Mouse (Mus musculus): ENCODE data around the gene Ncapd2. TPM values are rescaled to one million over a fixed set of nuclear protein-coding genes. Genes with fewer than 3 reads are reported as not detected.
A peak's percentile ranks its signal among the peaks of the same experiment; 100 is the strongest.

Ncapd2 gene
- total and polyA plus RNA-seq, 3 experiments, result 79.6 to 301 (median 147) TPM

DNA sequence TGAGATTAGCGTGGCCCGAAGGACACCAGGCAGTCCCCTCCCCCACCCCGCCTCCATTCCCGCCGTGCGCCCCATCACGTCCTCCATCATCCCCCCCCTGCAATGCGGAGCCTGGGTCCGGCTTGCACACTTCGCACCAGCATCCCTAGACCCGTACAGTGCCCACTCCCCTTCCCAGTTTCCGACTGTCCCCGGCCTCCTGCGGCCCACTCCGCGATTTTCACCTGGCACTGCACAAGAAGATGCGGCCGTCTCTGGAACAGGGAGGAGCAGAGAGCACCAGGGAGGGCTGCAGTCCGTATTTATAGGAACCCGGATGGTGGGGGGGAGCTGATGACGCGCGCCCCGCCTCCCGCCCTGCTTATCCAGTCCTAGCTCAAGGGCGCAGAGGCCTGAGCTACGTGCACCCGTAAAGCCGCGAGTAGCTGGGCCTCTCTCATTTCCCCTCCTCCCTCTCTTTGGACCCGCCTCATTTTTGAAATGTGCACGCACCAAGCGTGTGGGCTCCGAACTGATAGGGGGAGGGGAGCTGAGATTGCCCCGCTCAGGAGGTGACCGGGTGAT is 26.1 kb downstream of the Ncapd2 start:
- TF ChIP-seq POLR2AphosphoS2 (IDR thresholded peaks at IDR 0.05; ENCODE audit: low read depth, low read length) (peak; percentile 99), IRF4 (IDR thresholded peaks at IDR 0.05; ENCODE audit: low read depth, low read length) (peak; percentile 69), CHD2 (IDR thresholded peaks at IDR 0.05; ENCODE audit: low read length) (peak; percentile 91), TBP (conservative IDR thresholded peaks at IDR 0.05; ENCODE audit: low read depth, low read length) (peak; percentile 97), POLR2A (IDR thresholded peaks at IDR 0.05; ENCODE audit: low read depth, low read length) (peak; percentile 100), SMC3 (IDR thresholded peaks at IDR 0.05; ENCODE audit: low read depth, low read length) (no peak), MEF2A (IDR thresholded peaks at IDR 0.05; ENCODE audit: borderline replicate concordance, low read depth, low read length) (peak; percentile 76), NRF1 (IDR thresholded peaks at IDR 0.05; ENCODE audit: low read depth, low read length) (peak; percentile 31; the same call in 1 of the 2 replicates), MAZ (IDR thresholded peaks at IDR 0.05; ENCODE audit: low read depth, low read length) (peak; percentile 93), MAX (IDR thresholded peaks at IDR 0.05; ENCODE audit: low read length) (peak; percentile 85), MXI1 (IDR thresholded peaks at IDR 0.05; ENCODE audit: low read depth, low read length) (peak; percentile 99), ZMIZ1 (IDR thresholded peaks at IDR 0.05; ENCODE audit: low read depth, low read length) (peak; percentile 100), BHLHE40 (IDR thresholded peaks at IDR 0.05; ENCODE audit: low read depth, low read length) (peak; percentile 87), EP300 (IDR thresholded peaks at IDR 0.05; ENCODE audit: low read length) (no peak), USF1 (IDR thresholded peaks at IDR 0.05; ENCODE audit: low read depth, low read length) (no peak), KAT2A (IDR thresholded peaks at IDR 0.05; ENCODE audit: insufficient replicate concordance, low read length) (0 out of 2 replicates have a peak, but pooled peaks have one; percentile 17), E2F4 (IDR thresholded peaks at IDR 0.05; ENCODE audit: insufficient replicate concordance, low read depth, low read length) (peak; percentile 22; the same call in 1 of the 2 replicates), ZC3H11A (IDR thresholded peaks at IDR 0.05; ENCODE audit: low read depth, low read length) (no peak), JUN (IDR thresholded peaks at IDR 0.05; ENCODE audit: insufficient read depth, low read depth, low read length) (no peak), ELF1 (IDR thresholded peaks at IDR 0.05; ENCODE audit: low read depth, low read length) (peak; percentile 69), MYC (IDR thresholded peaks at IDR 0.05; ENCODE audit: low read depth, low read length) (peak; percentile 90), ZKSCAN1 (IDR thresholded peaks at IDR 0.05; ENCODE audit: borderline replicate concordance, low read depth, low read length) (no peak), ETS1 (conservative IDR thresholded peaks at IDR 0.05; ENCODE audit: low read depth, low read length) (peak; percentile 43; the same call in 1 of the 2 replicates), JUND (conservative IDR thresholded peaks at IDR 0.05; ENCODE audit: low read depth, low read length) (no peak), PAX5 (IDR thresholded peaks at IDR 0.05; ENCODE audit: low read length) (no peak), SIN3A (IDR thresholded peaks at IDR 0.05; ENCODE audit: low read length) (peak; percentile 92), HCFC1 (IDR thresholded peaks at IDR 0.05; ENCODE audit: low read depth, low read length) (peak; percentile 51; the same call in 1 of the 2 replicates), CTCF (conservative IDR thresholded peaks at IDR 0.05 in 1 of 2, IDR thresholded peaks at IDR 0.05 in 1 of 2; ENCODE audit: low read depth in 2 of 2, low read length in 2 of 2) (no peak), RCOR1 (conservative IDR thresholded peaks at IDR 0.05; ENCODE audit: low read depth, low read length) (no peak), MAFK (IDR thresholded peaks at IDR 0.05; ENCODE audit: insufficient replicate concordance, low read length) (no peak), GABPA (IDR thresholded peaks at IDR 0.05; ENCODE audit: insufficient replicate concordance, low read depth, low read length) (no peak), ZNF384 (IDR thresholded peaks at IDR 0.05; ENCODE audit: low read depth, low read length) (no peak), CHD1 (IDR thresholded peaks at IDR 0.05; ENCODE audit: low read depth, low read length) (no peak; the same call in 1 of the 2 replicates), TCF12 (IDR thresholded peaks at IDR 0.05; ENCODE audit: low read depth, low read length) (peak; percentile 97), USF2 (conservative IDR thresholded peaks at IDR 0.05; ENCODE audit: low read depth, low read length) (no peak), NELFE (IDR thresholded peaks at IDR 0.05; ENCODE audit: low read depth, low read length) (peak; percentile 100), RAD21 (IDR thresholded peaks at IDR 0.05; ENCODE audit: low read depth, low read length) (no peak), UBTF (IDR thresholded peaks at IDR 0.05; ENCODE audit: low read depth, low read length) (peak; percentile 69; the same call in 1 of the 2 replicates)
- H3K9me3 ChIP-seq (replicated peaks; ENCODE audit: low read length), result no peaks in the 10 kb centered on the region
- H3K79me2 ChIP-seq (replicated peaks; ENCODE audit: control insufficient read depth, extremely low read depth, insufficient read depth, poor library complexity, severe bottlenecking), result peaks cover 21% of the 10 kb centered on the region
- peak; percentile 97 for DNase-seq (ENCODE audit: extremely low read depth)
- peak overlapping the region; percentile 81 for H3K4me2 ChIP-seq (ENCODE audit: insufficient read depth, low read depth, poor library complexity, severe bottlenecking)
- H3K4me3 ChIP-seq (replicated peaks in 1 of 3; ENCODE audit: low read depth in 2 of 3, low read length in 2 of 3, poor library complexity in 1 of 3), result peak overlapping the region; percentile 75 to 100 (median 87)
- H3K9ac ChIP-seq (ENCODE audit: insufficient read depth, low read depth), result peak overlapping the region; percentile 90
- in situ Hi-C loops (cut with MboI; ENCODE audit: low pct_ligation_motif_present, low pct_unique_long_range_greater_than_20kb, low sequenced_read_pairs) (no loop called here), dilution Hi-C loops (cut with MboI; ENCODE audit: extremely low pct_ligation_motif_present, extremely low pct_unique_long_range_greater_than_20kb, low sequenced_read_pairs) (no loop called here)
- H3K27ac ChIP-seq (ENCODE audit: insufficient read depth, low read depth), result peak overlapping the region; percentile 83
- H3K27me3 ChIP-seq (replicated peaks), result no peaks in the 10 kb centered on the region
- H3K4me1 ChIP-seq (ENCODE audit: control insufficient read depth in 1 of 2, insufficient read depth in 2 of 2), result peaks cover 11 to 35% of the 10 kb centered on the region in 2 experiments
- peaks cover 59 to 71% of the 10 kb centered on the region in 2 experiments for H3K36me3 ChIP-seq (replicated peaks in 1 of 2; ENCODE audit: control insufficient read depth in 1 of 2, insufficient read depth in 1 of 2, low read length in 1 of 2)

All from CH12.LX (cell line).